Mouse (Mus musculus): ENCODE results near the gene Tra2a.
"Not testable (repeated sequence)": the region's sequence is repeated elsewhere in the genome, so short reads cannot be mapped to it uniquely, and the experiment has no call there.

GRCm38 (mm10) chr6:49264446-49264845 is 613 bp upstream of the Tra2a start:
- not testable (repeated sequence) for TF ChIP-seq POLR2A, CTCF (IDR thresholded peaks at IDR 0.05; ENCODE audit: extremely low read depth, insufficient read depth, low read length)
